Mouse (Mus musculus) liver, embryonic 14.5 days (tissue): ENCODE results near the gene Wwp2. TPM values are rescaled to one million over a fixed set of nuclear protein-coding genes. Genes with fewer than 3 reads are reported as not detected.
A peak's percentile ranks its signal among the peaks of the same experiment; 100 is the strongest.

Source experiments
- ATAC-seq: fragments of 200-750 bp; cut with Nextera tagmentation; 2 replicates; pipeline ENCODE4 v1.8.0; 2017; ENCODE audit warnings: moderate number of reproducible peaks, mild to moderate bottlenecking, moderate library complexity; ENCODE audit not compliant: insufficient read depth
- DNase-seq, 3 experiments: peaks; one replicate each; pipeline ENCODE4 v3.0.0-alpha.2; 2012 to 2013; ENCODE audit warnings: low read depth in 3 of 3, low spot score in 3 of 3
- H3K27ac ChIP-seq: fragments of 300-500 bp; sonication (generic); 2 replicates; pipeline ENCODE4 v1.5.1; 2014; ENCODE audit warnings: moderate library complexity, mild to moderate bottlenecking, control low read depth, inconsistent platforms
- H3K27me3 ChIP-seq: fragments of 300-500 bp; sonication (generic); 2 replicates; pipeline ENCODE4 v1.6.1; 2014; ENCODE audit warnings: mild to moderate bottlenecking, low read length, moderate library complexity; ENCODE audit not compliant: control insufficient read depth, insufficient read depth
- H3K36me3 ChIP-seq: fragments of 300-500 bp; sonication (generic); replicated peaks from 2 replicates; pipeline ENCODE4 v1.6.1; 2014; ENCODE audit warnings: low read depth; ENCODE audit not compliant: control insufficient read depth, insufficient read depth
- H3K4me1 ChIP-seq, 2 experiments: fragments of 200-500 bp in 1 of 2; fragments of 300-500 bp in 1 of 2; sonication (generic) in 1 of 2; replicated peaks; 2 replicates each; pipeline ENCODE4 v1.6.1; 2012 to 2014; ENCODE audit warnings: antibody characterized with exemption in 1 of 2, inconsistent platforms in 1 of 2, low read length in 1 of 2; ENCODE audit not compliant: control insufficient read depth in 2 of 2, insufficient read depth in 2 of 2
- H3K4me2 ChIP-seq: fragments of 300-500 bp; sonication (generic); 2 replicates; pipeline ENCODE4 v1.6.1; 2014; ENCODE audit warnings: low read depth, mild to moderate bottlenecking, control low read depth, moderate library complexity
- H3K4me3 ChIP-seq, 2 experiments: fragments of 200-500 bp in 1 of 2; fragments of 300-500 bp in 1 of 2; sonication (generic) in 1 of 2; 2 replicates each; pipeline ENCODE4 v1.5.1; 2012 to 2014; ENCODE audit warnings: low read depth in 2 of 2, low read length in 2 of 2, mild to moderate bottlenecking in 2 of 2, control low read depth in 1 of 2, inconsistent platforms in 1 of 2, moderate library complexity in 1 of 2; ENCODE audit not compliant: insufficient read depth in 1 of 2
- H3K9ac ChIP-seq: fragments of 300-500 bp; sonication (generic); replicated peaks from 2 replicates; pipeline ENCODE4 v1.6.1; 2014; ENCODE audit warnings: mild to moderate bottlenecking, control low read depth, moderate library complexity
- H3K9me3 ChIP-seq: fragments of 300-500 bp; sonication (generic); 2 replicates; pipeline ENCODE4 v1.6.1; 2016; ENCODE audit warnings: low read length, mixed read lengths; ENCODE audit not compliant: control insufficient read depth
- CTCF ChIP-seq: IDR thresholded peaks from 2 replicates; pipeline ENCODE4 v1.5.1; 2016; ENCODE audit warnings: antibody characterized with exemption, low read depth, control low read depth
- EP300 ChIP-seq: IDR thresholded peaks from 2 replicates; pipeline ENCODE4 v1.6.1; 2016; ENCODE audit warnings: antibody characterized with exemption, low read depth
- WGBS: fragments of 180-500 bp; shearing (Covaris S2); extraction: QIAGEN DNeasy Blood & Tissue Kit; methylation state at CpG from one replicate; pipeline ENCODE4 v1.1.7; 2014; ENCODE audit not compliant: insufficient replicate concordance; 5-methylcytosine and 5-hydroxymethylcytosine counted together
- polyA plus RNA-seq, 2 experiments: library from polyadenylated mRNA; depleted of rRNA in 1 of 2; stranded (reverse) in 1 of 2; unstranded in 1 of 2; fragments of >200 nt; fragmentation: Nextera tagmentation in 1 of 2; extraction: Ambion mirVana in 1 of 2; gene quantifications; 2 replicates each; pipeline versions ENCODE4 v1.2.1 to v1.2.3; 2012 to 2014

The Wwp2 gene
- polyA plus RNA-seq, 2 experiments: 14.7 to 28.0 TPM

GRCm38 (mm10) chr8:107451414-107452066 lies 15.4 kb downstream of the Wwp2 start:
- H3K4me3 ChIP-seq: no peak overlapping the region
- no peak overlapping the region for H3K27ac ChIP-seq
- no peaks in the 10 kb centered on the region for H3K9me3 ChIP-seq
- no peak overlapping the region for H3K4me2 ChIP-seq
- DNase-seq: no peak
- 84% methylated on average over 13 of the region's 13 CpGs for WGBS
- TF ChIP-seq EP300 (no peak), CTCF (no peak)
- H3K27me3 ChIP-seq: no peaks in the 10 kb centered on the region
- peaks cover 11 to 22% of the 10 kb centered on the region in 2 experiments for H3K4me1 ChIP-seq
- H3K9ac ChIP-seq: no peak overlapping the region
- no peak for ATAC-seq
- no peaks in the 10 kb centered on the region for H3K36me3 ChIP-seq

GRCm38 (mm10) chr8:107453386-107453785 lies 17.2 kb downstream of the Wwp2 start:
- no peaks in the 10 kb centered on the region for H3K9me3 ChIP-seq
- no peaks in the 10 kb centered on the region for H3K27me3 ChIP-seq
- DNase-seq (no peak), ATAC-seq (no peak)
- no peak overlapping the region for H3K4me3 ChIP-seq
- H3K4me2 ChIP-seq: no peak overlapping the region
- no peak for TF ChIP-seq EP300
- H3K27ac ChIP-seq: no peak overlapping the region
- WGBS: 87% methylated on average over 11 of the region's 11 CpGs
- peaks cover 7 to 15% of the 10 kb centered on the region in 2 experiments for H3K4me1 ChIP-seq
- peaks cover 11% of the 10 kb centered on the region; the same call in 1 of the 2 replicates for H3K36me3 ChIP-seq
- H3K9ac ChIP-seq: no peak overlapping the region

- Histone ChIP-seq H3K4me1 (no peaks in the 10 kb centered on the region), H3K27me3 (no peaks in the 10 kb centered on the region), H3K9me3 (no peaks in the 10 kb centered on the region), H3K36me3 (peaks cover 15% of the 10 kb centered on the region; the same call in 1 of the 2 replicates), H3K4me3 (no peak overlapping the region), H3K9ac (no peak overlapping the region), H3K4me2 (no peak overlapping the region), H3K27ac (no peak overlapping the region)
- TF ChIP-seq CTCF: peak; percentile 85
- TF ChIP-seq EP300: no peak
- WGBS: 7% methylated on average over 3 of the region's 3 CpGs
- DNase-seq: peak in 1 of 3 experiments; percentile 26
- no peak for ATAC-seq
Measured at GRCm38 (mm10) chr8:107455268-107455667, 19.1 kb downstream of the Wwp2 start.

GRCm38 (mm10) chr8:107457725-107458124 lies 21.6 kb downstream of the Wwp2 start:
- 79% methylated on average over 4 of the region's 4 CpGs for WGBS
- H3K4me3 ChIP-seq: no peak overlapping the region
- no peaks in the 10 kb centered on the region for H3K27me3 ChIP-seq
- TF ChIP-seq EP300: no peak
- TF ChIP-seq CTCF: no peak
- no peak for ATAC-seq
- no peak for DNase-seq
- no peak overlapping the region for H3K9ac ChIP-seq
- H3K36me3 ChIP-seq: peaks cover 15% of the 10 kb centered on the region
- no peak overlapping the region for H3K4me2 ChIP-seq
- H3K9me3 ChIP-seq: no peaks in the 10 kb centered on the region
- H3K4me1 ChIP-seq: no peaks in the 10 kb centered on the region
- H3K27ac ChIP-seq: no peak overlapping the region

GRCm38 (mm10) chr8:107458281-107458680 lies 22.1 kb downstream of the Wwp2 start:
- H3K4me2 ChIP-seq: no peak overlapping the region
- WGBS: 87% methylated on average over 6 of the region's 6 CpGs
- ATAC-seq: no peak
- H3K4me3 ChIP-seq: no peak overlapping the region
- no peak for DNase-seq
- peaks cover 15% of the 10 kb centered on the region for H3K36me3 ChIP-seq
- no peaks in the 10 kb centered on the region for H3K9me3 ChIP-seq
- no peak overlapping the region for H3K9ac ChIP-seq
- TF ChIP-seq CTCF: no peak
- no peak for TF ChIP-seq EP300
- H3K4me1 ChIP-seq: no peaks in the 10 kb centered on the region
- H3K27ac ChIP-seq: no peak overlapping the region
- no peaks in the 10 kb centered on the region for H3K27me3 ChIP-seq
